Mouse (Mus musculus) urinary bladder, postnatal 14 days (tissue): ENCODE data around the gene Nos3.

Experiments
- DNase-seq: peaks from one replicate; pipeline ENCODE4 v3.0.0; 2021; ENCODE audit warnings: low spot score

Nos3 gene

DNA sequence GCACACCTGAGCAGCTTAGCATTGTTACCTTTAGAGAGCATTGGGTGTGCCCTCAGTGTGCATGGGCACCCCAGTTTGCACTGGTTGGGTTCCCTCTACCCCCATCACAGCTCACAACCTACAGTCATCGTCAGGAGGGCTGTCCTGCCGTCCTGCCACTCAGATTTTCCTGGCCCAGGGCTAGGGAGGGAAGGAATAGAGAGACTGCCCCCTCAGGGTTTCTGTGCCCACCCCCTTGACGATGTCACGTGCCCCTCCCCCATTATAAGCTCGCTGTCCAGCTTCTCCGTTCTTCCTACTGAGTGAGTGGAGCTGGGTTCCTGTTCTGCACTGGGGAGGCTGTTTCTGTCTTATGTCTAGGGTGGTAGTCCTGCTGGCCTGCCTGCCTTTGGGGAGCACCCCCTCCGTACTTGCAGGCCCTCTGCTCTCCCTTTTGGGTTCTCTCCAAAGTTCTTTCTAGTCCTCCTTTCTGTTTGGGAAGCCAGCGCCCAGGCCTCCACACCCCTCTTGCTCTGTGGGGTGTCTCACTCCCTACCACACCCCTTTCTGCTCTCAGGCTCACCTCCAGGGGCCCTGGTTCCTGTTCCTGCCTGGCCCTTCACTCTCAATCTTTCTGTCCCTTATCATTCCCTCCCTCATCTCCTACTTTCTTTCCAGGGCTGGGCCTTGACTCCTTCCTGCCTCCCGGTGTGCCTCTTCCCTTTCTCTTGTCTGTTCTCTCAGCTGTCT lies 62.1 kb downstream of the Nos3 start:
- no peak for DNase-seq

DNA sequence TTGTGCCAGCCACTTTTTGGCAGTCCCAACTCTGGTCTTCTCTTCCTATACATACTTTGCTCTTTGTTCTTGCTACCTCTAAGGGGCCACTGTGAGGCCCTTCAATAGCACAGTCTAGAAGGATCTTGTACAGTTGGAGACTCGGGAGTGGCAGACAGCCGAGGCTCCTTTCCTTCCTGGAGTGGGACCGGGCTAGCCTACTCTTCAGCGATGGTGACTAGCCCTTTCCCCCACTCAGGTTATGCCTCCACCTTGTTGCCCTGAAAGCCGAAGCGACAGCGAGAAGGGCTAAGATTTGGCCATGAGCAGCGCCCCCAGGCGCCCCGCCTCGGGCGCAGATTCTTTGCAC lies 62.6 kb downstream of the Nos3 start:
- DNase-seq, result no peak

DNA sequence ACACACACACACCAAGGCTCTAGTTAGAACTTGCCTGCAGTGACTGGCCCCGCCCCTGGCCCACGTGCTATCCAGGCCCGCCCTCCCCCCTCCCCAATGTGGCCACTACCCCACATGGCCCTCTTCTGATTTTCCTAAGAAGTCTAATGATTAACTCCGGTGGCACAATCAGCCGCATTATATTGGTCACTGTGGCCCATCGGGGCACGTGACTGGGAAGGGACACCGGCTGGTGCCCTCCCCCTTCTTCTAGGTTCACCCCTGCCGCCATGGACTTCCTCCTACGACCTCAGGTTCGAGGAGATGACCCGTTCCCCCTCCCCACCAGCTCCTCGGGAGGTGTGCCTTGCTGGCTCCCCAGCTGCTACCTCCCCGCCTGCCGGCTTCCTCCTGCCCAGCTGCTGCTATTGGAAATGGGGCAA lies 63.4 kb downstream of the Nos3 start:
- peak; percentile 25 for DNase-seq

DNA sequence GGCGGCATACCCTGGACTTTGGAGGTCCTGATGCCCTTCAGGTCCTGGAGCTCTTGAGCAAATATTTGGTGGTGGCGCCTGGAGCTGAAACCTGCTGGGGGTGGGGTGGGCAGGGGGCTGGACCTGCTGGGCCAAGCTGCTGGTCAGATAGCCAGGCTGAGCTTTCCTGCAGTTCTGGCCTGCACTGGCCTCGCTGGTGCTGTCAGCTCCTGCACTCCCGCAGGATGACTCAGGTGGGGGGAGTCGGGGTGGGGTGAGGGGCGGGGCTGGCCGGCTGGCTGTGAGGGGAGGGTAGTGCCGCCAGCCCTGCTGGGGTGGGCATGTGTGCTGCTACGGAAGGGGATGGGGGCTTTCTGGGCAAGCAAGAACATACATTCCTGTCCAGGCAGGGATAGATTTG lies 64.0 kb downstream of the Nos3 start:
- no peak for DNase-seq

DNA sequence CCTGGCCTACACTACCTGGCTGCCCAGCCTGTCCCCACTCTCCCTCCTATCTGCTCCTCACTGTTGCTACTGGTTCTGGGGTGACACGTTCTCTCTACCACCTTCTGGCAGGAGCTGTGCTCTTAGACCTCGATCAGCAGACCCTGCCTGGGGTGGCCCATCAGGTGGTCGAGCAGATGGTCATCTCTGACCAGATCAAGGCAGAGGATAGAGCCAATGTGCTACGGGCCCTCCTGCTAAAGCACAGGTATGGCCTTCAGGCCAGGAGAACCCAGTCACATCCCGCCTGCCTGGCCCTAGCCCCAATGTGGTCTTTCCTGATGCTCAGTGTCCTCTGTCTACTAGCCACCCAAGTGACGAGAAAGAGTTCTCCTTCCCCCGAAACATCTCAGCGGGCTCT lies 69.4 kb downstream of the Nos3 start:
- no peak for DNase-seq
